Mouse (Mus musculus) E14TG2a.4 (cell line): ENCODE results near the gene Dab1.

Experiments used
- CTCF ChIP-seq: conservative IDR thresholded peaks from 2 replicates; pipeline ENCODE4 v1.5.1; 2014; ENCODE audit warnings: low read length
- NANOG ChIP-seq: IDR thresholded peaks from 2 replicates; pipeline ENCODE4 v1.6.1; 2014; ENCODE audit warnings: borderline replicate concordance, low read length, mixed read lengths
- POU5F1 ChIP-seq: IDR thresholded peaks from 2 replicates; pipeline ENCODE4 v1.6.1; 2014; ENCODE audit warnings: low read length, borderline replicate concordance

- no peak for TF ChIP-seq CTCF
- no peak for TF ChIP-seq POU5F1
- TF ChIP-seq NANOG = no peak
Measured at GRCm38 (mm10) chr4:103953652-103954220, 334.6 kb downstream of the Dab1 start.
